Mouse (Mus musculus) thymus, adult 2 months (tissue): ENCODE measurements around the gene 1700012A03Rik. TPM values are rescaled to one million over a fixed set of nuclear protein-coding genes. Genes with fewer than 3 reads are reported as not detected.

Experiments used
- DNase-seq: peaks from one replicate; pipeline ENCODE4 v3.0.0; 2021
- H3K27ac ChIP-seq: fragments of 200-500 bp; 2 replicates; pipeline ENCODE4 v1.5.1; 2012; ENCODE audit warnings: low read length, control low read depth; ENCODE audit not compliant: control insufficient read depth, insufficient read depth
- H3K27me3 ChIP-seq: fragments of 200-500 bp; 2 replicates; pipeline ENCODE4 v1.6.1; 2012; ENCODE audit warnings: mild to moderate bottlenecking, low read length, moderate library complexity, mixed read lengths; ENCODE audit not compliant: control insufficient read depth, insufficient read depth
- H3K36me3 ChIP-seq: fragments of 200-500 bp; 2 replicates; pipeline ENCODE4 v1.6.1; 2012; ENCODE audit warnings: mild to moderate bottlenecking, low read length, moderate library complexity; ENCODE audit not compliant: control insufficient read depth, insufficient read depth
- H3K4me1 ChIP-seq: fragments of 200-500 bp; replicated peaks from 2 replicates; pipeline ENCODE4 v1.6.1; 2012; ENCODE audit warnings: low read length; ENCODE audit not compliant: control insufficient read depth, insufficient read depth
- H3K4me3 ChIP-seq: fragments of 200-500 bp; 2 replicates; pipeline ENCODE4 v1.5.1; 2012; ENCODE audit warnings: mild to moderate bottlenecking, low read length, control low read depth, moderate library complexity; ENCODE audit not compliant: control insufficient read depth, insufficient read depth
- CTCF ChIP-seq: fragments of 200-500 bp; IDR thresholded peaks from 2 replicates; pipeline ENCODE4 v1.5.1; 2012; ENCODE audit warnings: mild to moderate bottlenecking, control low read depth, low read length, moderate library complexity, borderline replicate concordance; ENCODE audit not compliant: control insufficient read depth, poor library complexity, insufficient read depth; ENCODE audit errors: extremely low read depth
- POLR2A ChIP-seq: fragments of 200-500 bp; IDR thresholded peaks from 2 replicates; pipeline ENCODE4 v1.6.1; 2012; ENCODE audit warnings: mild to moderate bottlenecking, low read length, control low read depth, moderate library complexity; ENCODE audit not compliant: control insufficient read depth, poor library complexity, insufficient read depth; ENCODE audit errors: extremely low read depth
- WGBS: fragments of 180-500 bp; shearing (Covaris S2); methylation state at CpG from one replicate; pipeline ENCODE4 v1.1.7; 2018; 5-methylcytosine and 5-hydroxymethylcytosine counted together
- polyA plus RNA-seq: library from polyadenylated mRNA; depleted of rRNA; stranded (reverse); fragments of >200 nt; gene quantifications from 2 replicates; pipeline ENCODE4 v1.2.3, GENCODE M21; 2012

Gene 1700012A03Rik
- polyA plus RNA-seq, 1 experiment: not detected

DNA sequence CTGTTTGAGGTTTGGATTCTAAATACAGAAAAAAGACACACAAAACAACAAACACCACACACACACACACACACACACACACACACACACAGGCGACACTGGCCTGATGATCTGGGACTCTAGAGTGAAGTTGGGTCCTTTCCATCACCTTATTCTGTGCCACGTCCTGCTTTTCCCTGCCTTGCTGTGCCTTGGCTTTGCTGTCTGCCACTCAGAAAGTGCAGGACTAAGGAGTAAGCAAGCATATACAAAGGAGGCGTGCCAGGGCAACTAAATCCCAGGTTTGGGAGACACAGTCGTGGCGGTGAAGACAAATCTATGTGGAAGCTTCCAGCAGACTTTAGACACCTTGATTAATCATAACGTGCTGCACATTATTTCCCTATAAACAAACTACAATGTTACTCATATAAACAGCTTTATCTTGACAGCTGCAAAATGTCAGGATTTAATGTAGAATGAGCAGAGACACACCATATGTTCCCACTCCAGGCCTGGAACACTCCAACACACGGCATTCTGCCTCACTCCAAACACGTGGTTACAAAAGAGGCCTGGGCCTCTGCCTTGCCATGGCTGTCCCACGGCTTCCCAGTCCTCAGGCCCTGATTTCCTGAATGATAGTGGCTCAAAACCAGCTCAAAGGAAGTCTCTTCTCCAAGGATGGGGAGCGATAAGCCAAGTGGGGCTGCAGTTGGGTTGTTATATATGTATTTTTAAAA lies 15.9 kb downstream of the 1700012A03Rik start:
- TF ChIP-seq CTCF: no peak
- TF ChIP-seq POLR2A: no peak
- WGBS: 93% methylated on average over 10 of the region's 10 CpGs
- no peaks in the 10 kb centered on the region for H3K4me1 ChIP-seq

DNA sequence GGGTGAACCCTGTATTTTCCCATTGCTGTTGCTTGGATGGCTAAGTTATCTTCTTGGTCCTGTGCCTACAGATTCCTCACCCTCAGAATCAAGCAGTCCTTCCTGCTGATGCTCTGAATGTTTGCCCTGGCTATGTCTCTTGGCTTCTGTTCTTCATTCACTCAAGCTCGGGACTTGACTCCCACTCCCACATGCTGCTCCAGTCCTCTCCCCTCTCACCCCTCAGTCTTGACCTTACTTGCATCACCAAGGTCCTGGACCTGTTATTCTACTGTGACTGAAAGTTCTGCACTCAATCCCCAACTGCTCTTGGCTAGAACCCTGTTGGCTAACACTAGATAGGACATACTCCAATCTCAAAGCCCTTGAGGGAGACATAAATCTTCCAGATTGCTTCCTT lies 22.1 kb downstream of the 1700012A03Rik start:
- 81% methylated on average over 1 of the region's 1 CpGs for WGBS
- no peaks in the 10 kb centered on the region for H3K27me3 ChIP-seq
- H3K4me1 ChIP-seq: no peaks in the 10 kb centered on the region
- DNase-seq: no peak
- H3K27ac ChIP-seq: no peak overlapping the region
- TF ChIP-seq POLR2A (no peak), CTCF (no peak)
- H3K4me3 ChIP-seq: no peak overlapping the region
- no peaks in the 10 kb centered on the region for H3K36me3 ChIP-seq

More for the DNA sequence above, 15.9 kb downstream of the 1700012A03Rik start:
- H3K4me3 ChIP-seq: no peak overlapping the region
- no peaks in the 10 kb centered on the region for H3K27me3 ChIP-seq
- DNase-seq: no peak
- no peak overlapping the region for H3K27ac ChIP-seq
- no peaks in the 10 kb centered on the region for H3K36me3 ChIP-seq

DNA sequence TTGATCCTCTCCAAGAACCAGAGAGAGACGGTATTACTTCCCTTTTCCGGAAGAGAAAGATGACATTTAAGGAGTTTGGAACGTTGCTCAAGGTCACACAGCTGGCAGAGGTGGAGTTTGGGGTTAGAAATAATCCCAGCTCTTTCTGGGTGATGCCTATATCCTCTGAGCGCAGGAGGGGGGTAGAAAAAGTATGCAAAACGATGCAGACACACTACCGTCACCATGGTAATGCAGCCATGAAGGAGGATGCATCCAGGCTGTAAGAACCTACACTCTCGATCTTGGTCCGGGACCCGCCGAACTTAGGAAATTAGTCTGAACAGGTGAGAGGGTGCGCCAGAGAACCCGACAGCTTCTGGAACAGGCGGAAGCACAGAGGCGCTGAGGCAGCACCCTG lies 43.3 kb downstream of the 1700012A03Rik start:
- Histone ChIP-seq H3K27ac (no peak overlapping the region), H3K4me1 (no peaks in the 10 kb centered on the region), H3K36me3 (no peaks in the 10 kb centered on the region), H3K4me3 (no peak overlapping the region), H3K27me3 (no peaks in the 10 kb centered on the region)
- no peak for DNase-seq
- WGBS: 89% methylated on average over 12 of the region's 14 CpGs
- TF ChIP-seq POLR2A (no peak), CTCF (no peak)

- WGBS: 85% methylated on average over 9 of the region's 9 CpGs
- Histone ChIP-seq H3K27me3 (no peaks in the 10 kb centered on the region), H3K27ac (no peak overlapping the region), H3K36me3 (no peaks in the 10 kb centered on the region), H3K4me3 (no peak overlapping the region), H3K4me1 (no peaks in the 10 kb centered on the region)
- no peak for TF ChIP-seq POLR2A
- no peak for TF ChIP-seq CTCF
- DNase-seq: no peak
These were observed 55.7 kb downstream of the 1700012A03Rik start for GRCm38 (mm10) chr6:32105547-32106275.
